Mouse (Mus musculus): Measurements from ENCODE around the gene Anxa6.

GRCm38 (mm10) chr11:55023049-55023564, 10.1 kb downstream of the Anxa6 start:
- TF ChIP-seq CTCF (IDR thresholded peaks at IDR 0.05; ENCODE audit: control insufficient read depth, insufficient read depth, insufficient read length) (no peak), MAX (IDR thresholded peaks at IDR 0.05) (no peak), MYOG (IDR thresholded peaks at IDR 0.05; ENCODE audit: control insufficient read depth, extremely low read depth, insufficient read length) (no peak), USF1 (IDR thresholded peaks at IDR 0.05; ENCODE audit: low read depth) (no peak), MYOD1 (IDR thresholded peaks at IDR 0.05; ENCODE audit: control insufficient read depth, insufficient read length, low read depth) (no peak), CEBPB (IDR thresholded peaks at IDR 0.05; ENCODE audit: low read depth) (no peak), FOSL1 (IDR thresholded peaks at IDR 0.05; ENCODE audit: insufficient read depth, low read length, poor library complexity, severe bottlenecking) (no peak)
